Mouse (Mus musculus) heart, embryonic 14.5 days (tissue): ENCODE measurements around the gene Prkca. TPM values are rescaled to one million over a fixed set of nuclear protein-coding genes. Genes with fewer than 3 reads are reported as not detected.

Experiments used
- ATAC-seq: fragments of 200-750 bp; cut with Nextera tagmentation; 2 replicates; pipeline ENCODE4 v1.8.0; 2017; ENCODE audit warnings: low read depth, moderate TSS enrichment; ENCODE audit not compliant: insufficient number of reproducible peaks, insufficient read depth, low FRiP score
- H3K27ac ChIP-seq, 2 experiments: fragments of 200-500 bp in 1 of 2; fragments of 300-500 bp in 1 of 2; sonication (generic) in 1 of 2; replicated peaks in 1 of 2; 2 replicates each; pipeline ENCODE4 v1.5.1; 2012 to 2014; ENCODE audit warnings: low read depth in 2 of 2, low read length in 2 of 2, control low read depth in 1 of 2, mild to moderate bottlenecking in 1 of 2, mixed read lengths in 1 of 2; ENCODE audit not compliant: control insufficient read depth in 1 of 2, insufficient read depth in 1 of 2
- H3K27me3 ChIP-seq: fragments of 300-500 bp; sonication (generic); 2 replicates; pipeline ENCODE4 v1.6.1; 2014; ENCODE audit warnings: mild to moderate bottlenecking, low read length, control low read depth; ENCODE audit not compliant: control insufficient read depth, insufficient read depth
- H3K36me3 ChIP-seq: fragments of 300-500 bp; sonication (generic); 2 replicates; pipeline ENCODE4 v1.6.1; 2014; ENCODE audit warnings: mild to moderate bottlenecking, control low read depth, low read length, mixed read lengths; ENCODE audit not compliant: control insufficient read depth, insufficient read depth
- H3K4me1 ChIP-seq, 2 experiments: fragments of 200-500 bp in 1 of 2; fragments of 300-500 bp in 1 of 2; sonication (generic) in 1 of 2; 2 replicates each; pipeline ENCODE4 v1.6.1; 2012 to 2014; ENCODE audit warnings: low read length in 2 of 2, control low read depth in 1 of 2, mixed read lengths in 1 of 2; ENCODE audit not compliant: control insufficient read depth in 2 of 2, insufficient read depth in 2 of 2
- H3K4me2 ChIP-seq: fragments of 300-500 bp; sonication (generic); 2 replicates; pipeline ENCODE4 v1.6.1; 2014; ENCODE audit warnings: mild to moderate bottlenecking, low read length
- H3K4me3 ChIP-seq, 2 experiments: fragments of 200-500 bp in 1 of 2; fragments of 300-500 bp in 1 of 2; sonication (generic) in 1 of 2; 2 replicates each; pipeline ENCODE4 v1.5.1; 2012 to 2014; ENCODE audit warnings: low read length in 2 of 2, mild to moderate bottlenecking in 2 of 2, control low read depth in 1 of 2, low read depth in 1 of 2, moderate library complexity in 1 of 2; ENCODE audit not compliant: control insufficient read depth in 1 of 2, insufficient read depth in 1 of 2
- H3K9ac ChIP-seq: fragments of 300-500 bp; sonication (generic); 2 replicates; pipeline ENCODE4 v1.6.1; 2014; ENCODE audit warnings: mild to moderate bottlenecking, low read length
- H3K9me3 ChIP-seq: fragments of 300-500 bp; sonication (generic); 2 replicates; pipeline ENCODE4 v1.6.1; 2016; ENCODE audit warnings: low read length, control low read depth; ENCODE audit not compliant: control insufficient read depth
- WGBS: fragments of 180-500 bp; shearing (Covaris S2); extraction: QIAGEN DNeasy Blood & Tissue Kit; methylation state at CpG from one replicate; pipeline ENCODE4 v1.1.7; 2014; 5-methylcytosine and 5-hydroxymethylcytosine counted together
- polyA plus RNA-seq: library from polyadenylated mRNA; unstranded; fragments of >200 nt; fragmentation: Nextera tagmentation; extraction: Ambion mirVana; gene quantifications from 2 replicates; pipeline ENCODE4 v1.2.1, GENCODE M21; 2014

Gene Prkca
- polyA plus RNA-seq, 1 experiment from 2014 or later: 21.4 TPM

- ATAC-seq: no peak
These were observed 93.5 kb downstream of the Prkca start for GRCm38 (mm10) chr11:108250146-108250635.

DNA sequence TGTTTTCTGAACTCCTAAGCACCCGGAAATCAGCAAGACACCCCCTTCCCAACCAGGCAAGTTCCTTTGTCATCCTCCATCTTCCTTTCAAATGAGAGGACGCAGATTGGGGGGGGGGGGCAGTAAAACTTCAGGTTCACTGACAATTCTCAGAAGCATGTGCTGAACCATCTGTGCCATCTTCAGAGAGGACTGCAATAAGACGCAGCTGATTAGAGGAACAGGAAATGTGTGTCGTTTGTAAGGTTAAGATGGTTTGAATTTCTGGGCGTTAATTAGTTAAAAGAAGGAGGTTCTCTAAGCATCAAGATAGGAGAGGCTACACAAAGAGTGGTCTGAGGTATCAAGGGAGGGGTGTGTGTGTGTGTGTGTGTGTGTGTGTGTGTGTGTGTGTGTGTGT lies 94.2 kb downstream of the Prkca start:
- peaks cover 40 to 80% of the 10 kb centered on the region in 2 experiments for H3K4me1 ChIP-seq

More at GRCm38 (mm10) chr11:108250146-108250635, 93.5 kb downstream of the Prkca start:
- 72% methylated on average over 1 of the region's 1 CpGs for WGBS
- Histone ChIP-seq H3K36me3 (no peaks in the 10 kb centered on the region), H3K9me3 (no peaks in the 10 kb centered on the region), H3K27me3 (no peaks in the 10 kb centered on the region), H3K4me3 (no peak overlapping the region), H3K4me1 (peaks cover 42 to 75% of the 10 kb centered on the region in 2 experiments), H3K27ac (no peak overlapping the region), H3K4me2 (no peak overlapping the region), H3K9ac (no peak overlapping the region)

DNA sequence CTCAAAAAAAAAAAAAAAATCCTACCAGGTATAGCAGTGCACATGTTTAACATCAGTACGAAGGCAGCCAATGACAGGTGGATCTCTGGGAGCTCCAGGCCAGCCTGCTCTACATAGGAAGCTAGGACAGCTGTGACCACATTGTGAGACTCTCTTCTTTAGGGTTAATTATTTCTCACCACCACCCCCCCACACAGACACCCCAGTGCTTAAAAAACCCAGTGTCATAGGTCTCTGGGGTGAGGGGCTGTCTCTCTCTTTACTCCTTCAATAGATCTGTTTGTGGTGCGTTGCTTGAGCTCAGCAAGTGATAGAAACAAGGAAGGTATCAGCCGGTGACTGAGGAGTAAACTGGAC lies 94.7 kb downstream of the Prkca start:
- peak overlapping the region in 1 of 2 experiments; percentile 65; a peak in 2 of 4 replicates for H3K27ac ChIP-seq
- peaks cover 39 to 80% of the 10 kb centered on the region in 2 experiments for H3K4me1 ChIP-seq
- peak overlapping the region; percentile 61; the same call in 1 of the 2 replicates for H3K4me2 ChIP-seq

More for the DNA sequence above, 94.2 kb downstream of the Prkca start:
- WGBS: 62% methylated on average over 5 of the region's 5 CpGs
- Histone ChIP-seq H3K9me3 (no peaks in the 10 kb centered on the region), H3K27me3 (no peaks in the 10 kb centered on the region), H3K4me2 (no peak overlapping the region), H3K4me3 (no peak overlapping the region), H3K27ac (peak overlapping the region in 1 of 2 experiments; percentile 29; a peak in 1 of 4 replicates), H3K9ac (no peak overlapping the region), H3K36me3 (no peaks in the 10 kb centered on the region)
- ATAC-seq: no peak

DNA sequence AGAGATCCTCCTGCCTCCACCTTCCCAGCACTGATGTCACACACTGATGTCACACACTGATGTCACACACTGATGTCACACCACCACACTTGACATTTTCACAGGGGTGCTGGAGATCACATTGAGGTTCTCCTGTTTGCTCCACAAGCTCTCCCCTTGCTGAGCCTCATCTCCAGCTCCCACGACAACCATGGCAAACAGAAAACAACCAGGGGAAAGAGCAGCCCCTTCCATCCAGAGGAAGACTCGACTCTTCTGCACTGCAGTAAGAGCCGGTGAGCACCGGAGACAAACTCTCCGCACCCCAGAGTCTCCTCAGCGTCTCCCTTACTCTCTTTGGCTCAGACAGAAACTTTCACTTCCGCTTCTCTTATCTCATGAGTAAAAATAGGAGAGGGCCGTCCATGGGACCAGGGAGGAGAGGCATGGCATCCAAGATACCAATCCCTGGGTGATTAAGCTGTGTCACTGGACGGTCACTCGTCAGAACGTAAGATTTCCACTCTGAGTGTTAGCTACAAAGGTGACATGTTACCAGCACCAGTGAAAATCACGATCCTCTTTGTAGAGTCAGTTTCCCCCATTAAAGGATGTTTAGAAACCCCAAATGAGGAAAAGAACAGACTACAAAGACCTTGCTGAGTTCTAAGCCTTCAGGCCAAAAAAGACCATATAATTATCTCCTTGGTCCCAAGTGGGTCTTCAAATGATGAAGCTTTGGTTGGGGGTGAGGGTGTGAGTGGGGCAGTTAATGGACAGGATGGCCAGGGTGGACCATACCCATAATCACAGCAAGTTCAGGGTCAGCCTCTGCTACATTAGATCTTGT lies 95.3 kb downstream of the Prkca start:
- H3K4me2 ChIP-seq: peak overlapping the region; percentile 61
- ATAC-seq: peak; percentile 16; the same call in 1 of the 2 replicates
- 6% methylated on average over 12 of the region's 12 CpGs for WGBS
- no peaks in the 10 kb centered on the region for H3K9me3 ChIP-seq
- peak overlapping the region; percentile 65 to 73 for H3K27ac ChIP-seq
- no peaks in the 10 kb centered on the region for H3K36me3 ChIP-seq
- H3K9ac ChIP-seq: 0 out of 2 replicates have a peak overlapping the region, but pooled peaks have one; percentile 47
- no peak overlapping the region for H3K4me3 ChIP-seq
- H3K27me3 ChIP-seq: no peaks in the 10 kb centered on the region
- H3K4me1 ChIP-seq: peaks cover 37 to 80% of the 10 kb centered on the region in 2 experiments

More for the DNA sequence above, 94.7 kb downstream of the Prkca start:
- Histone ChIP-seq H3K27me3 (no peaks in the 10 kb centered on the region), H3K9me3 (no peaks in the 10 kb centered on the region), H3K4me3 (no peak overlapping the region), H3K36me3 (no peaks in the 10 kb centered on the region), H3K9ac (no peak overlapping the region)
- no peak for ATAC-seq
- 74% methylated on average over 3 of the region's 3 CpGs for WGBS

DNA sequence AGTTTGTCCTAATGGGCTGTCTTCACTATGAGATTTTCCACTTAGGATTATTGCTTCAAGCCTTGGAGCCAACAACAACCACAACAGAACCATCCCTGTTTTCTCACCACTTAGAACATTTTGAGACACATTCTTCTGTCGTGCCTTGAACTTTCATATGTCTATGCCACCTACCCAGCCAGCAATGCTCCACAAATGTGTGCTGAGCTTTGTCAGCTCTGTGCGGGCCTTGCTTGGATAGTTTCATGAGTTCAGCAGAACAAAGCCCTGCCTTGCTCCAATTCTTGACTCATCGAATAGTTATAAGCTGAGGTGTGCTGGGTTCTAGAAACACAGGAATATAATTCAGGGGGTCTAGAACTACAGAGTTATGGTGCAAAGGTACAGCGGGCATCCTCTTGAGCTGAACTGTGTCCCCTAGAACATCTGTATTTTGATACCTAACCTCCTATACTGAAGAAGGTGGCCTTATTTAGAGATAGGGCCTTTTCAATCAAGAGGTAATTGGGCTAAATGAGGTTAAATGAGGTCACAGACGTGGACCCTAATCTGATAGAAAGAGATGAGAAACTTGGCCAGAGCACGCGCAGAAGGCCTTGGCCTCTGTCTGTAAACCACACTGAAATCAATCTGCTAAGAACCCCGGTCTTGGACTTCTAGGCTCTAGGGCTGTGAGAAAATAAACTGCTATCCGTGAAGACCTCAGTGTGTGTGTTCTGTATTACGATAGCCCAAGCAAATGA lies 96.4 kb downstream of the Prkca start:
- ATAC-seq: no peak
- Histone ChIP-seq H3K4me1 (peaks cover 44 to 84% of the 10 kb centered on the region in 2 experiments), H3K27me3 (no peaks in the 10 kb centered on the region), H3K36me3 (no peaks in the 10 kb centered on the region), H3K4me3 (no peak overlapping the region), H3K4me2 (no peak overlapping the region), H3K9me3 (no peaks in the 10 kb centered on the region), H3K9ac (no peak overlapping the region), H3K27ac (no peak overlapping the region)
- WGBS: 91% methylated on average over 10 of the region's 10 CpGs

GRCm38 (mm10) chr11:108246267-108246702 lies 97.4 kb downstream of the Prkca start:
- 43% methylated on average over 4 of the region's 4 CpGs for WGBS
- H3K4me2 ChIP-seq: peak overlapping the region; percentile 24; the same call in 1 of the 2 replicates
- no peaks in the 10 kb centered on the region for H3K27me3 ChIP-seq
- H3K4me3 ChIP-seq: no peak overlapping the region
- H3K4me1 ChIP-seq: peaks cover 44 to 94% of the 10 kb centered on the region in 2 experiments
- no peaks in the 10 kb centered on the region for H3K9me3 ChIP-seq
- H3K27ac ChIP-seq: peak overlapping the region; percentile 39 to 42; a peak in 3 of 4 replicates
- ATAC-seq: no peak
- no peaks in the 10 kb centered on the region for H3K36me3 ChIP-seq
- H3K9ac ChIP-seq: no peak overlapping the region

GRCm38 (mm10) chr11:108244241-108244640 lies 99.5 kb downstream of the Prkca start:
- 16% methylated on average over 2 of the region's 2 CpGs for WGBS
- Histone ChIP-seq H3K4me3 (no peak overlapping the region), H3K36me3 (no peaks in the 10 kb centered on the region), H3K9me3 (no peaks in the 10 kb centered on the region), H3K4me2 (no peak overlapping the region), H3K27me3 (no peaks in the 10 kb centered on the region), H3K4me1 (peaks cover 40 to 86% of the 10 kb centered on the region in 2 experiments), H3K27ac (no peak overlapping the region), H3K9ac (no peak overlapping the region)
- no peak for ATAC-seq
